Comparison of ENCODE assay signal across 29 mouse cellular contexts in the genomic region with DNA sequence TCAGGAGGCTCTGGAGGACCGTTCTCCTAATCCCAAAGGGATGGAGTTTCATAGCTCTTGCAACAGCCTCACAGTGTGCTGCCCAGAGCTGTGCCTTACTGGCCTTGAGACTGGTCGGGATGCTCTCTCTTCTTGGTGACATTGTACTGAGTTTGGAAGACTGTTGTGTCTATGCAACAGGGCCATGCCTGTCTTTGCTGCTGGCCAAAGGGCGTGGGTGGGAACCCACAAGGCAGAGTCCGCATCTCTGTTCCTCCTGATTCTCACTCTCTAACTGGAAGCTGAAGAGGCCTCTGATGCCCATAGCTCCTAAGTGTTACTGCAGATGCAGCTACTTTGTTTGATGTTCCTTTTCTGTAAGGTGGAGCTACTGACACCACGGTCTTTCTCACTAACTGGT. TPM values are rescaled to one million over a fixed set of nuclear protein-coding genes. Genes with fewer than 3 reads are reported as not detected.
A peak's percentile ranks its signal among the peaks of the same experiment; 100 is the strongest.
DNase-seq lines count a peak whose midpoint lies in the region; ATAC-seq and TF ChIP-seq lines count a peak whose summit lies in the region.
"Had no signal": no experiment of that assay in that cellular context is flagged by ENCODE, and none has a peak within 500 bp of the region (broad histone marks: within the 10 kb centered on the region; RNA-seq: fewer than 3 reads in every experiment).

No protein-coding gene starts in this region.

- H3K4me1 ChIP-seq in liver, postnatal 0 days (ENCODE audit: insufficient read depth), result no peaks in the 10 kb centered on the region
- H3K4me1 ChIP-seq: embryonic facial prominence, embryonic 15.5 days had no signal

- no peak for TF ChIP-seq EP300 in liver, postnatal 0 days (IDR thresholded peaks at IDR 0.05; ENCODE audit: low read depth)

- WGBS in liver, postnatal 0 days (ENCODE audit: insufficient replicate concordance), result 77% methylated on average over 5 of the region's 5 CpGs

- peak; percentile 16 for DNase-seq in adrenal gland, postnatal 14 days
- no peak for DNase-seq in adrenal gland, postnatal 36 days
- peak; percentile 54 for DNase-seq in ovary, adult 18-20 months (ENCODE audit: low spot score)
- no peak for DNase-seq in ovary, postnatal 10 days (ENCODE audit: low spot score)
- DNase-seq in MN1 (ENCODE audit: low spot score) (peak; percentile 45), adipocyte (ENCODE audit: low spot score) (peak; percentile 20)
- no peak for DNase-seq in left cerebral cortex, adult 9 months (ENCODE audit: low spot score in 2 of 2)
- DNase-seq in liver, postnatal 0 days, result no peak
- DNase-seq: adrenal gland, adult 8-10 months; cerebellum, adult 11 months; cerebellum, adult 18-20 months; cerebellum, adult 8-10 months; cerebellum, adult 9-11 months; cerebellum, postnatal 14 days; cerebellum, postnatal 36 days; embryo, embryonic 11 days had no signal

- no peak overlapping the region for H3K27ac ChIP-seq in liver, postnatal 0 days (ENCODE audit: low read depth)
- H3K27ac ChIP-seq: embryonic facial prominence, embryonic 13.5 days; embryonic facial prominence, embryonic 15.5 days; forebrain, embryonic 10.5 days; forebrain, embryonic 12.5 days had no signal

- H3K9me3 ChIP-seq in liver, postnatal 0 days (ENCODE audit: low read length), result no peaks in the 10 kb centered on the region
- H3K9me3 ChIP-seq: embryonic facial prominence, embryonic 13.5 days; embryonic facial prominence, embryonic 15.5 days; forebrain, embryonic 10.5 days; forebrain, embryonic 12.5 days had no signal

- H3K4me2 ChIP-seq in liver, postnatal 0 days (ENCODE audit: low read depth, low read length), result no peak overlapping the region
- H3K4me2 ChIP-seq: embryonic facial prominence, embryonic 13.5 days; embryonic facial prominence, embryonic 15.5 days; forebrain, embryonic 12.5 days had no signal

- no peaks in the 10 kb centered on the region for H3K27me3 ChIP-seq in liver, postnatal 0 days (ENCODE audit: insufficient read depth, low read length)
- H3K27me3 ChIP-seq: embryonic facial prominence, embryonic 13.5 days; embryonic facial prominence, embryonic 15.5 days; forebrain, embryonic 12.5 days; Patski had no signal

- no peak for ATAC-seq in liver, postnatal 0 days
- ATAC-seq: activated CD4-positive, CD25-positive, alpha-beta regulatory T cell, adult 4 months; forebrain, embryonic 14.5 days; forebrain, embryonic 16.5 days; Patski had no signal

- TF ChIP-seq CTCF in liver, postnatal 0 days (IDR thresholded peaks at IDR 0.05; ENCODE audit: low read depth), result no peak

- H3K4me3 ChIP-seq in liver, postnatal 0 days (ENCODE audit: low read depth, low read length), result no peak overlapping the region
- H3K4me3 ChIP-seq: embryonic facial prominence, embryonic 13.5 days; embryonic facial prominence, embryonic 15.5 days; erythroblast, embryonic 14.5 days; forebrain, embryonic 10.5 days; forebrain, embryonic 12.5 days had no signal

- H3K9ac ChIP-seq in liver, postnatal 0 days (replicated peaks), result no peak overlapping the region
- H3K9ac ChIP-seq: embryonic facial prominence, embryonic 13.5 days; embryonic facial prominence, embryonic 15.5 days; forebrain, embryonic 12.5 days had no signal

- H3K36me3 ChIP-seq in liver, postnatal 0 days (replicated peaks; ENCODE audit: insufficient read depth, low read length), result no peaks in the 10 kb centered on the region
- H3K36me3 ChIP-seq: embryonic facial prominence, embryonic 13.5 days; embryonic facial prominence, embryonic 15.5 days; forebrain, embryonic 10.5 days; forebrain, embryonic 12.5 days had no signal

RNA-seq across cellular contexts. Expression of a gene that starts 39.4 kb away (rescaled TPM):
- 1.4 and 32.7 TPM in 2 replicates for total RNA-seq in adrenal gland, postnatal 14 days (2021)
- under 1 TPM in 1 of 2 experiments, not detected in 1; 0.36 TPM for total RNA-seq in adrenal gland, postnatal 36 days (2021)
- 104 and 108 TPM in 2 replicates for polyA plus RNA-seq in liver, postnatal 0 days (2015; fragmentation: Nextera tagmentation; extraction: Ambion mirVana)
- total RNA-seq: adrenal gland, adult 18-20 months; MEL had no signal
- polyA plus RNA-seq: C2C12; embryonic facial prominence, embryonic 11.5 days; forebrain, embryonic 10.5 days; forebrain, embryonic 12.5 days had no signal

Comparison
In these comparisons a context has a peak if more than half of its experiments do, and no peak if none do; other contexts are left out.
1. DNase-seq: peak in adrenal gland, postnatal 14 days (single experiment), ovary, adult 18-20 months (single experiment), MN1 (single experiment) and adipocyte (single experiment); none in adrenal gland, postnatal 36 days (0 of 2), ovary, postnatal 10 days (single experiment), left cerebral cortex, adult 9 months (0 of 2) and liver, postnatal 0 days (single experiment).